Mouse (Mus musculus) CH12.LX (cell line): ENCODE measurements around the gene Dnase1l1. TPM values are rescaled to one million over a fixed set of nuclear protein-coding genes. Genes with fewer than 3 reads are reported as not detected.
A peak's percentile ranks its signal among the peaks of the same experiment; 100 is the strongest.

ENCODE experiments used
- DNase-seq: peaks from one replicate; pipeline ENCODE4 v3.0.0-alpha.2; 2013; ENCODE audit errors: extremely low read depth
- H3K27ac ChIP-seq: 2 replicates; pipeline ENCODE4 v1.5.1; 2012; ENCODE audit warnings: low read depth, mild to moderate bottlenecking, control low read depth, moderate library complexity; ENCODE audit not compliant: insufficient read depth
- H3K27me3 ChIP-seq: replicated peaks from 2 replicates; pipeline ENCODE3; 2012; ENCODE audit warnings: inconsistent platforms
- H3K36me3 ChIP-seq, 2 experiments: replicated peaks in 1 of 2; 2 replicates each; pipeline versions ENCODE3 to v1.6.1; 2012; ENCODE audit warnings: inconsistent platforms in 1 of 2, low read length in 1 of 2, mild to moderate bottlenecking in 1 of 2, mixed read lengths in 1 of 2, moderate library complexity in 1 of 2; ENCODE audit not compliant: control insufficient read depth in 1 of 2, insufficient read depth in 1 of 2
- H3K4me1 ChIP-seq, 2 experiments: 2 replicates each; pipeline ENCODE4 v1.6.1; 2012; ENCODE audit warnings: inconsistent platforms in 1 of 2, moderate library complexity in 1 of 2; ENCODE audit not compliant: insufficient read depth in 2 of 2, control insufficient read depth in 1 of 2
- H3K4me2 ChIP-seq: 2 replicates; pipeline ENCODE4 v1.6.1; 2012; ENCODE audit warnings: low read depth, mild to moderate bottlenecking, control low read depth; ENCODE audit not compliant: poor library complexity, insufficient read depth, severe bottlenecking
- H3K4me3 ChIP-seq, 3 experiments: fragments of 150-350 bp in 1 of 3; sonication (generic) in 1 of 3; replicated peaks in 1 of 3; 2 replicates each; pipeline versions ENCODE3 to v1.5.1; 2011 to 2012; ENCODE audit warnings: low read depth in 2 of 3, low read length in 2 of 3, mild to moderate bottlenecking in 2 of 3, moderate library complexity in 2 of 3, control low read depth in 1 of 3, improper control_type of control experiment in 1 of 3, inconsistent platforms in 1 of 3, mixed read lengths in 1 of 3; ENCODE audit not compliant: poor library complexity in 1 of 3
- H3K79me2 ChIP-seq: replicated peaks from 2 replicates; pipeline ENCODE4 v1.6.1; 2012; ENCODE audit warnings: mild to moderate bottlenecking, moderate library complexity; ENCODE audit not compliant: control insufficient read depth, poor library complexity, insufficient read depth, severe bottlenecking; ENCODE audit errors: extremely low read depth
- H3K9ac ChIP-seq: 2 replicates; pipeline ENCODE4 v1.6.1; 2012; ENCODE audit warnings: low read depth, mild to moderate bottlenecking, control low read depth, moderate library complexity; ENCODE audit not compliant: insufficient read depth
- H3K9me3 ChIP-seq: replicated peaks from 2 replicates; pipeline ENCODE3; 2012; ENCODE audit warnings: low read length, inconsistent platforms, mixed read lengths
- CHD1 ChIP-seq: IDR thresholded peaks from 2 replicates; pipeline ENCODE4 v1.6.1; 2012; ENCODE audit warnings: low read depth, low read length, improper control_type of control experiment, inconsistent platforms
- CHD2 ChIP-seq: IDR thresholded peaks from 2 replicates; pipeline ENCODE4 v1.6.1; 2011; ENCODE audit warnings: low read length, improper control_type of control experiment
- CTCF ChIP-seq, 2 experiments: IDR thresholded peaks in 1 of 2; conservative IDR thresholded peaks in 1 of 2; 2 replicates each; pipeline ENCODE4 v1.5.1; 2011 to 2012; ENCODE audit warnings: low read depth in 2 of 2, low read length in 2 of 2, improper control_type of control experiment in 1 of 2, inconsistent platforms in 1 of 2, mild to moderate bottlenecking in 1 of 2, moderate library complexity in 1 of 2
- E2F4 ChIP-seq: IDR thresholded peaks from 2 replicates; pipeline ENCODE4 v1.6.1; 2011; ENCODE audit warnings: low read depth, low read length, improper control_type of control experiment; ENCODE audit not compliant: insufficient replicate concordance
- ELF1 ChIP-seq: IDR thresholded peaks from 2 replicates; pipeline ENCODE4 v1.6.1; 2014; ENCODE audit warnings: low read depth, mild to moderate bottlenecking, inconsistent platforms, low read length, improper control_type of control experiment
- EP300 ChIP-seq: IDR thresholded peaks from 2 replicates; pipeline ENCODE4 v1.6.1; 2011; ENCODE audit warnings: low read length, improper control_type of control experiment
- GABPA ChIP-seq: IDR thresholded peaks from 2 replicates; pipeline ENCODE4 v1.6.1; 2012; ENCODE audit warnings: low read depth, low read length, improper control_type of control experiment, inconsistent platforms; ENCODE audit not compliant: insufficient replicate concordance
- HCFC1 ChIP-seq: IDR thresholded peaks from 2 replicates; pipeline ENCODE4 v1.6.1; 2012; ENCODE audit warnings: low read depth, mild to moderate bottlenecking, inconsistent platforms, low read length, improper control_type of control experiment
- IRF4 ChIP-seq: IDR thresholded peaks from 2 replicates; pipeline ENCODE4 v1.6.1; 2014; ENCODE audit warnings: low read depth, mild to moderate bottlenecking, inconsistent platforms, low read length, improper control_type of control experiment
- JUND ChIP-seq: conservative IDR thresholded peaks from 2 replicates; pipeline ENCODE4 v1.6.1; 2011; ENCODE audit warnings: low read depth, low read length, improper control_type of control experiment
- MAFK ChIP-seq: IDR thresholded peaks from 2 replicates; pipeline ENCODE4 v1.6.1; 2011; ENCODE audit warnings: low read length, improper control_type of control experiment; ENCODE audit not compliant: insufficient replicate concordance
- MEF2A ChIP-seq: IDR thresholded peaks from 2 replicates; pipeline ENCODE4 v1.6.1; 2014; ENCODE audit warnings: low read depth, mild to moderate bottlenecking, inconsistent platforms, low read length, improper control_type of control experiment, borderline replicate concordance
- MXI1 ChIP-seq: IDR thresholded peaks from 2 replicates; pipeline ENCODE4 v1.6.1; 2011; ENCODE audit warnings: mild to moderate bottlenecking, low read depth, low read length, improper control_type of control experiment
- MYC ChIP-seq: IDR thresholded peaks from 2 replicates; pipeline ENCODE4 v1.6.1; 2011; ENCODE audit warnings: low read depth, mild to moderate bottlenecking, improper control_type of control experiment, low read length
- NELFE ChIP-seq: IDR thresholded peaks from 2 replicates; pipeline ENCODE4 v1.6.1; 2011; ENCODE audit warnings: low read depth, low read length, improper control_type of control experiment
- NRF1 ChIP-seq: IDR thresholded peaks from 2 replicates; pipeline ENCODE4 v1.6.1; 2014; ENCODE audit warnings: low read depth, mild to moderate bottlenecking, inconsistent platforms, low read length, improper control_type of control experiment, moderate library complexity
- PAX5 ChIP-seq: IDR thresholded peaks from 2 replicates; pipeline ENCODE4 v1.6.1; 2012; ENCODE audit warnings: low read length, inconsistent platforms, mixed read lengths
- POLR2A ChIP-seq: IDR thresholded peaks from 2 replicates; pipeline ENCODE4 v1.6.1; 2011; ENCODE audit warnings: low read depth, mild to moderate bottlenecking, improper control_type of control experiment, low read length
- POLR2AphosphoS2 ChIP-seq: IDR thresholded peaks from 2 replicates; pipeline ENCODE4 v1.6.1; 2011; ENCODE audit warnings: low read depth, low read length, improper control_type of control experiment
- RAD21 ChIP-seq: IDR thresholded peaks from 2 replicates; pipeline ENCODE4 v1.6.1; 2011; ENCODE audit warnings: low read depth, mild to moderate bottlenecking, low read length, improper control_type of control experiment, moderate library complexity
- SIN3A ChIP-seq: IDR thresholded peaks from 2 replicates; pipeline ENCODE4 v1.6.1; 2012; ENCODE audit warnings: low read length, improper control_type of control experiment, inconsistent platforms
- SMC3 ChIP-seq: IDR thresholded peaks from 2 replicates; pipeline ENCODE4 v1.6.1; 2011; ENCODE audit warnings: low read depth, low read length, improper control_type of control experiment
- USF1 ChIP-seq: IDR thresholded peaks from 2 replicates; pipeline ENCODE4 v1.6.1; 2014; ENCODE audit warnings: low read depth, mild to moderate bottlenecking, inconsistent platforms, low read length, improper control_type of control experiment
- USF2 ChIP-seq: conservative IDR thresholded peaks from 2 replicates; pipeline ENCODE4 v1.6.1; 2011; ENCODE audit warnings: low read depth, low read length, improper control_type of control experiment
- ZC3H11A ChIP-seq: IDR thresholded peaks from 2 replicates; pipeline ENCODE4 v1.6.1; 2012; ENCODE audit warnings: low read depth, mild to moderate bottlenecking, inconsistent platforms, low read length, improper control_type of control experiment
- ZMIZ1 ChIP-seq: IDR thresholded peaks from 2 replicates; pipeline ENCODE4 v1.6.1; 2012; ENCODE audit warnings: low read depth, mild to moderate bottlenecking, inconsistent platforms, low read length, improper control_type of control experiment
- ZNF384 ChIP-seq: IDR thresholded peaks from 2 replicates; pipeline ENCODE4 v1.6.1; 2012; ENCODE audit warnings: low read depth, low read length, improper control_type of control experiment, inconsistent platforms
- dilution Hi-C: fragments of 300-500 bp; cut with MboI; formaldehyde crosslinking; loops from 2 replicates; pipeline ENCODE4 v1.14.3; 2020; ENCODE audit warnings: low sequenced_read_pairs; ENCODE audit not compliant: extremely low pct_unique_long_range_greater_than_20kb, extremely low pct_ligation_motif_present
- in situ Hi-C: fragments of 300-500 bp; cut with MboI; formaldehyde crosslinking; loops from 3 replicates; pipeline ENCODE4 v1.14.3; 2019; ENCODE audit warnings: low sequenced_read_pairs, low pct_ligation_motif_present, low pct_unique_long_range_greater_than_20kb, mixed read lengths
- polyA plus RNA-seq: library from polyadenylated mRNA; unstranded; fragments of >175 nt; gene quantifications from 2 replicates; pipeline ENCODE4 v1.2.1, GENCODE M21; 2012; ENCODE audit warnings: low read depth; ENCODE audit not compliant: insufficient read length
- total RNA-seq, 2 experiments: library from RNA; depleted of rRNA; stranded (reverse); fragments of 300-350 nt in 1 of 2; fragments of >200 nt in 1 of 2; gene quantifications; 2 replicates each; pipeline ENCODE4 v1.2.3; 2012 to 2014

Dnase1l1 gene
- total and polyA plus RNA-seq, 3 experiments, result 4.3 to 5.1 (median 4.7) TPM

- TF ChIP-seq MXI1 (0 out of 2 replicates have a peak, but pooled peaks have one; percentile 12), MYC (no peak), USF2 (no peak), MAFK (no peak), ZNF384 (no peak), USF1 (no peak)
Observed at GRCm38 (mm10) chrX:74246213-74246681, 35.9 kb downstream of the Dnase1l1 start (continued).

DNA sequence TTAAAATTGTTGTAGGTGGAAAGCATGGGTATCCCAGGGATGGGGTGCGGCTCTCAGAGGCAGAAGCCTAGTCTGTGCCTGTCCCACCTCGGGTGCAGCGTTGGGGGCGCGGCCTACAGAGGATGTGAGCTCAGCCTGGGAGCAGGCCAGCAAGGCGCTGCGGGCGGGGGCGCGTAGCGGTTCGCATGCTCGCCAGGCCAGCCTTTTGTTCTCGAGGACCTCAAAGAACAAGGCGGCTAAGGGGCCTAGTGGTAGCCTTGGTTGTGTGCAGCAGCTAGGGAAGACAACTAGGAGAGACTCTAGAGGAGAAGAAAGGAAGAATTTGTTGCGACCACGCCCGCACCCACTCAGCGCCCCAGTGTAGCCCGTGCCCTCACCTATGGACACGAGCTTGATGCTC lies 36.5 kb downstream of the Dnase1l1 start:
- H3K4me2 ChIP-seq, result peak overlapping the region; percentile 87
- peak overlapping the region; percentile 38 for H3K27ac ChIP-seq
- in situ Hi-C loops, result loop anchor here (5.0 to 10.0 kb wide), 2 partner anchors 121 to 167 kb away; partner anchors contain the start of gene Opn1mw
- no peaks in the 10 kb centered on the region for H3K27me3 ChIP-seq
- H3K36me3 ChIP-seq, result peaks cover 21 to 25% of the 10 kb centered on the region in 2 experiments
- peak overlapping the region; percentile 58 to 88 (median 61) for H3K4me3 ChIP-seq
- no peaks in the 10 kb centered on the region for H3K9me3 ChIP-seq
- peaks cover 13% of the 10 kb centered on the region; the same call in 1 of the 2 replicates for H3K79me2 ChIP-seq
- DNase-seq, result peak; percentile 58
- dilution Hi-C loops, result no loop called here
- peak overlapping the region; percentile 80 for H3K9ac ChIP-seq
- 0 out of 2 replicates have a peak, but pooled peaks have one; percentile 8 for TF ChIP-seq IRF4
- TF ChIP-seq PAX5, result no peak
- no peak for TF ChIP-seq POLR2AphosphoS2
- no peak for TF ChIP-seq CHD1
- no peak for TF ChIP-seq JUND
- no peak for TF ChIP-seq MEF2A
- TF ChIP-seq SIN3A, result no peak; the same call in 1 of the 2 replicates
- TF ChIP-seq NRF1, result no peak
- TF ChIP-seq HCFC1, result peak; percentile 21; the same call in 1 of the 2 replicates
- TF ChIP-seq ZNF384, result no peak
- no peak for TF ChIP-seq CHD2
- no peak for TF ChIP-seq POLR2A
- no peak for TF ChIP-seq ZC3H11A
- TF ChIP-seq MXI1, result peak; percentile 43; the same call in 1 of the 2 replicates
- no peak for TF ChIP-seq MAFK
- TF ChIP-seq GABPA, result no peak
- no peak for TF ChIP-seq USF1
- TF ChIP-seq CTCF (conservative IDR thresholded peaks at IDR 0.05 in 1 of 2, IDR thresholded peaks at IDR 0.05 in 1 of 2; ENCODE audit: low read depth in 2 of 2, low read length in 2 of 2), result no peak
- no peak for TF ChIP-seq E2F4
- TF ChIP-seq EP300, result no peak
- no peak for TF ChIP-seq ELF1
- no peak for TF ChIP-seq RAD21
- no peak for TF ChIP-seq SMC3
- TF ChIP-seq NELFE, result no peak; the same call in 1 of the 2 replicates
- TF ChIP-seq ZMIZ1, result no peak
- peaks cover 4 to 24% of the 10 kb centered on the region in 2 experiments; a peak in 3 of 4 replicates for H3K4me1 ChIP-seq
